Mouse (Mus musculus): ENCODE measurements around the gene Galr3. TPM values are rescaled to one million over a fixed set of nuclear protein-coding genes. Genes with fewer than 3 reads are reported as not detected.

Galr3 gene
- total RNA-seq, 2 experiments from 2014 or later: 0.82 to 0.98 TPM

Small RNAs within 50 kb of the gene (microRNA-seq; reads per million reads assigned to microRNA genes)
- 0.63 to 0.75 reads per million in 2 experiments for gene Mir6956

Other genes starting within 250 kb of the Galr3 start
- gene Card10, start 238.8 kb upstream of the Galr3 start, total RNA-seq (2021): 1 to 10 TPM; 4.8 to 4.9 TPM
- gene Cdc42ep1, start 199.3 kb upstream of the Galr3 start, total RNA-seq (2021): 10 to 100 TPM; 15.3 to 16.3 TPM
- not detected for gene Lgals2, start 186.4 kb upstream of the Galr3 start, total RNA-seq (2021)
- 10 to 100 TPM; 64.6 to 67.2 TPM for gene Gga1, start 164.7 kb upstream of the Galr3 start, total RNA-seq (2021)
- under 1 TPM in 1 of 2 experiments, not detected in 1; 0.52 TPM for gene Gm49510, start 142.2 kb upstream of the Galr3 start, total RNA-seq (2021)
- 10 to 100 TPM; 33.8 to 39.9 TPM for gene Sh3bp1, start 142.1 kb upstream of the Galr3 start, total RNA-seq (2021)
- 100 to 1,000 TPM; 178 to 191 TPM for gene Pdxp, start 128.0 kb upstream of the Galr3 start, total RNA-seq (2021)
- 10 to 100 TPM; 26.4 to 26.8 TPM for gene Lgals1, start 115.2 kb upstream of the Galr3 start, total RNA-seq (2021)
- 10 to 100 TPM; 37.3 to 44.0 TPM for gene Nol12, start 107.0 kb upstream of the Galr3 start, total RNA-seq (2021)
- 10 to 100 TPM; 11.0 to 11.3 TPM for gene Triobp, start 94.2 kb upstream of the Galr3 start, total RNA-seq (2021)
- 10 to 100 TPM; 79.6 to 93.8 TPM for gene H1f0, start 13.4 kb upstream of the Galr3 start, total RNA-seq (2021)
- gene Ankrd54, start 21.0 kb downstream of the Galr3 start, total RNA-seq (2021): 10 to 100 TPM; 17.8 to 24.9 TPM
- 10 to 100 TPM; 66.5 to 68.2 TPM for gene Eif3l, start 33.3 kb downstream of the Galr3 start, total RNA-seq (2021)
- 10 to 100 TPM; 22.2 to 26.8 TPM for gene Micall1, start 67.0 kb downstream of the Galr3 start, total RNA-seq (2021)
- gene Polr2f, start 99.1 kb downstream of the Galr3 start, total RNA-seq (2021): 100 to 1,000 TPM; 102 to 111 TPM
- gene 1700088E04Rik, start 99.4 kb downstream of the Galr3 start, total RNA-seq (2021): 10 to 100 TPM in 1 of 2 experiments, 1 to 10 TPM in 1; 7.3 to 10.8 TPM
- gene Sox10, start 123.4 kb downstream of the Galr3 start, total RNA-seq (2021): 10 to 100 TPM; 19.6 to 26.1 TPM
- gene Pick1, start 187.3 kb downstream of the Galr3 start, total RNA-seq (2021): 10 to 100 TPM; 47.1 to 54.0 TPM
- gene Gm49486, start 187.5 kb downstream of the Galr3 start, total RNA-seq (2021): under 1 TPM; 0.16 to 0.42 TPM
- gene Slc16a8, start 212.9 kb downstream of the Galr3 start, total RNA-seq (2021): not detected
- gene Baiap2l2, start 243.7 kb downstream of the Galr3 start, total RNA-seq (2021): 1 to 10 TPM; 3.1 to 4.9 TPM

Data from left cerebral cortex, adult 18-20 months (tissue).